Mouse (Mus musculus): ENCODE data around the gene Abhd8. TPM values are rescaled to one million over a fixed set of nuclear protein-coding genes. Genes with fewer than 3 reads are reported as not detected.

Abhd8 gene
- 5.3 TPM for polyA plus RNA-seq (2015; fragmentation: Illumina TruSeq; extraction: RNeasy Lipid Tissue Mini Kit (QIAGEN cat#74804); ENCODE audit: insufficient read depth, low replicate concordance)

GRCm38 (mm10) chr8:71463188-71464033 lies at the start of gene Abhd8:
Gene Abhd8, minus strand, starts transcription at chr8:71463655.

GRCm38 (mm10) chr8:71511644-71512043 lies 48.2 kb upstream of the Abhd8 start, which contains the start of gene Plvap:
Gene Plvap, minus strand, starts transcription at chr8:71511752.

GRCm38 (mm10) chr8:71487691-71488445 lies 24.4 kb upstream of the Abhd8 start, which contains the start of gene Gtpbp3:
Gene Gtpbp3, plus strand, starts transcription at chr8:71488103.

GRCm38 (mm10) chr8:71485142-71486135 lies 22.0 kb upstream of the Abhd8 start, which contains the start of gene Ano8:
Gene Ano8, minus strand, starts transcription at chr8:71485963.

GRCm38 (mm10) chr8:71468916-71469315 lies 5.5 kb upstream of the Abhd8 start, which contains the start of gene Dda1:
Gene Dda1, plus strand, starts transcription at chr8:71469199.

GRCm38 (mm10) chr8:71464513-71465500 lies 1.4 kb upstream of the Abhd8 start, which contains the start of gene Mrpl34:
Gene Mrpl34, plus strand, starts transcription at chr8:71464959.

Other genes starting within 250 kb of the Abhd8 start
- 52.8 TPM for gene Myo9b, start 190.9 kb downstream of the Abhd8 start, polyA plus RNA-seq (2015; fragmentation: Illumina TruSeq; extraction: RNeasy Lipid Tissue Mini Kit (QIAGEN cat#74804); ENCODE audit: insufficient read depth, low replicate concordance)
- gene Haus8, start 190.7 kb downstream of the Abhd8 start, polyA plus RNA-seq (2015; fragmentation: Illumina TruSeq; extraction: RNeasy Lipid Tissue Mini Kit (QIAGEN cat#74804); ENCODE audit: insufficient read depth, low replicate concordance) = 36.4 TPM
- gene Use1, start 96.8 kb downstream of the Abhd8 start, polyA plus RNA-seq (2015; fragmentation: Illumina TruSeq; extraction: RNeasy Lipid Tissue Mini Kit (QIAGEN cat#74804); ENCODE audit: insufficient read depth, low replicate concordance) = 71.6 TPM
- gene Ocel1, start 92.4 kb downstream of the Abhd8 start, polyA plus RNA-seq (2015; fragmentation: Illumina TruSeq; extraction: RNeasy Lipid Tissue Mini Kit (QIAGEN cat#74804); ENCODE audit: insufficient read depth, low replicate concordance) = 14.9 TPM
- gene Nr2f6, start 81.7 kb downstream of the Abhd8 start, polyA plus RNA-seq (2015; fragmentation: Illumina TruSeq; extraction: RNeasy Lipid Tissue Mini Kit (QIAGEN cat#74804); ENCODE audit: insufficient read depth, low replicate concordance) = 9.6 TPM
- 6.2 TPM for gene Ushbp1, start 67.9 kb downstream of the Abhd8 start, polyA plus RNA-seq (2015; fragmentation: Illumina TruSeq; extraction: RNeasy Lipid Tissue Mini Kit (QIAGEN cat#74804); ENCODE audit: insufficient read depth, low replicate concordance)
- 49.8 TPM for gene Babam1, start 66.8 kb downstream of the Abhd8 start, polyA plus RNA-seq (2015; fragmentation: Illumina TruSeq; extraction: RNeasy Lipid Tissue Mini Kit (QIAGEN cat#74804); ENCODE audit: insufficient read depth, low replicate concordance)
- gene Ankle1, start 57.6 kb downstream of the Abhd8 start, polyA plus RNA-seq (2015; fragmentation: Illumina TruSeq; extraction: RNeasy Lipid Tissue Mini Kit (QIAGEN cat#74804); ENCODE audit: insufficient read depth, low replicate concordance) = 4.1 TPM
- 16.5 TPM for gene Mrpl34, start 1.3 kb upstream of the Abhd8 start, polyA plus RNA-seq (2015; fragmentation: Illumina TruSeq; extraction: RNeasy Lipid Tissue Mini Kit (QIAGEN cat#74804); ENCODE audit: insufficient read depth, low replicate concordance)
- gene Dda1, start 5.5 kb upstream of the Abhd8 start, polyA plus RNA-seq (2015; fragmentation: Illumina TruSeq; extraction: RNeasy Lipid Tissue Mini Kit (QIAGEN cat#74804); ENCODE audit: insufficient read depth, low replicate concordance) = 19.1 TPM
- 5.8 TPM for gene Ano8, start 22.3 kb upstream of the Abhd8 start, polyA plus RNA-seq (2015; fragmentation: Illumina TruSeq; extraction: RNeasy Lipid Tissue Mini Kit (QIAGEN cat#74804); ENCODE audit: insufficient read depth, low replicate concordance)
- 8.0 TPM for gene Gtpbp3, start 24.4 kb upstream of the Abhd8 start, polyA plus RNA-seq (2015; fragmentation: Illumina TruSeq; extraction: RNeasy Lipid Tissue Mini Kit (QIAGEN cat#74804); ENCODE audit: insufficient read depth, low replicate concordance)
- 52.6 TPM for gene Plvap, start 48.1 kb upstream of the Abhd8 start, polyA plus RNA-seq (2015; fragmentation: Illumina TruSeq; extraction: RNeasy Lipid Tissue Mini Kit (QIAGEN cat#74804); ENCODE audit: insufficient read depth, low replicate concordance)
- gene Ccdc194, start 62.1 kb upstream of the Abhd8 start, polyA plus RNA-seq (2015; fragmentation: Illumina TruSeq; extraction: RNeasy Lipid Tissue Mini Kit (QIAGEN cat#74804); ENCODE audit: insufficient read depth, low replicate concordance) = 0.12 TPM
- gene Bst2, start 73.8 kb upstream of the Abhd8 start, polyA plus RNA-seq (2015; fragmentation: Illumina TruSeq; extraction: RNeasy Lipid Tissue Mini Kit (QIAGEN cat#74804); ENCODE audit: insufficient read depth, low replicate concordance) = 78.7 TPM
- gene Mvb12a, start 79.3 kb upstream of the Abhd8 start, polyA plus RNA-seq (2015; fragmentation: Illumina TruSeq; extraction: RNeasy Lipid Tissue Mini Kit (QIAGEN cat#74804); ENCODE audit: insufficient read depth, low replicate concordance) = 14.4 TPM
- 4.2 TPM for gene Tmem221, start 95.2 kb upstream of the Abhd8 start, polyA plus RNA-seq (2015; fragmentation: Illumina TruSeq; extraction: RNeasy Lipid Tissue Mini Kit (QIAGEN cat#74804); ENCODE audit: insufficient read depth, low replicate concordance)
- gene Nxnl1, start 102.9 kb upstream of the Abhd8 start, polyA plus RNA-seq (2015; fragmentation: Illumina TruSeq; extraction: RNeasy Lipid Tissue Mini Kit (QIAGEN cat#74804); ENCODE audit: insufficient read depth, low replicate concordance) = not detected
- gene Slc27a1, start 105.2 kb upstream of the Abhd8 start, polyA plus RNA-seq (2015; fragmentation: Illumina TruSeq; extraction: RNeasy Lipid Tissue Mini Kit (QIAGEN cat#74804); ENCODE audit: insufficient read depth, low replicate concordance) = 8.1 TPM
- gene Pgls, start 128.5 kb upstream of the Abhd8 start, polyA plus RNA-seq (2015; fragmentation: Illumina TruSeq; extraction: RNeasy Lipid Tissue Mini Kit (QIAGEN cat#74804); ENCODE audit: insufficient read depth, low replicate concordance) = 13.8 TPM
- gene Fam129c, start 134.0 kb upstream of the Abhd8 start, polyA plus RNA-seq (2015; fragmentation: Illumina TruSeq; extraction: RNeasy Lipid Tissue Mini Kit (QIAGEN cat#74804); ENCODE audit: insufficient read depth, low replicate concordance) = 96.5 TPM
- gene Colgalt1, start 147.3 kb upstream of the Abhd8 start, polyA plus RNA-seq (2015; fragmentation: Illumina TruSeq; extraction: RNeasy Lipid Tissue Mini Kit (QIAGEN cat#74804); ENCODE audit: insufficient read depth, low replicate concordance) = 124 TPM
- 0.22 TPM for gene Unc13a, start 208.1 kb upstream of the Abhd8 start, polyA plus RNA-seq (2015; fragmentation: Illumina TruSeq; extraction: RNeasy Lipid Tissue Mini Kit (QIAGEN cat#74804); ENCODE audit: insufficient read depth, low replicate concordance)
- gene Jak3, start 212.6 kb upstream of the Abhd8 start, polyA plus RNA-seq (2015; fragmentation: Illumina TruSeq; extraction: RNeasy Lipid Tissue Mini Kit (QIAGEN cat#74804); ENCODE audit: insufficient read depth, low replicate concordance) = 13.5 TPM
- 7.9 TPM for gene Insl3, start 225.6 kb upstream of the Abhd8 start, polyA plus RNA-seq (2015; fragmentation: Illumina TruSeq; extraction: RNeasy Lipid Tissue Mini Kit (QIAGEN cat#74804); ENCODE audit: insufficient read depth, low replicate concordance)
- gene B3gnt3, start 238.1 kb upstream of the Abhd8 start, polyA plus RNA-seq (2015; fragmentation: Illumina TruSeq; extraction: RNeasy Lipid Tissue Mini Kit (QIAGEN cat#74804); ENCODE audit: insufficient read depth, low replicate concordance) = 4.4 TPM

Measured in spleen, adult 10 weeks (tissue).